Comparison of ENCODE assay signal across 7 mouse cellular contexts in genomic region chr19:6980381-6981093, GRCm38 (mm10). TPM values are rescaled to one million over a fixed set of nuclear protein-coding genes. Genes with fewer than 3 reads are reported as not detected.
A peak's percentile ranks its signal among the peaks of the same experiment; 100 is the strongest.
DNase-seq lines count a peak whose midpoint lies in the region; ATAC-seq and TF ChIP-seq lines count a peak whose summit lies in the region.

TSS of gene Fkbp2 (minus strand) at chr19:6980501.

- peak within 1 kb of the TSS; percentile 75 for H3K4me2 ChIP-seq in intestine, postnatal 0 days (replicated peaks; ENCODE audit: low read depth)
- H3K4me2 ChIP-seq in midbrain, embryonic 12.5 days (replicated peaks): peak within 1 kb of the TSS; percentile 74

- H3K27me3 ChIP-seq in embryonic facial prominence, embryonic 10.5 days (replicated peaks; ENCODE audit: low read depth, poor library complexity, severe bottlenecking): no peaks in the 10 kb centered on the region
- no peaks in the 10 kb centered on the region for H3K27me3 ChIP-seq in intestine, postnatal 0 days (replicated peaks; ENCODE audit: control insufficient read depth, insufficient read depth, low read length)
- no peaks in the 10 kb centered on the region for H3K27me3 ChIP-seq in midbrain, embryonic 12.5 days
- no peaks in the 10 kb centered on the region for H3K27me3 ChIP-seq in small intestine, adult 2 months (ENCODE audit: control insufficient read depth, insufficient read depth, low read length)

- intact Hi-C loops in left cerebral cortex, postnatal 4 days (cut with DNase I): no loop called here

- TF ChIP-seq CTCF in intestine, postnatal 0 days (IDR thresholded peaks at IDR 0.05; ENCODE audit: low read depth): no peak
- TF ChIP-seq CTCF in small intestine, adult 2 months (IDR thresholded peaks at IDR 0.05; ENCODE audit: extremely low read depth, insufficient read length, insufficient replicate concordance, low read depth, low read length): no peak

- WGBS in embryonic facial prominence, embryonic 10.5 days: 2% methylated on average over 38 of the region's 38 CpGs
- WGBS in intestine, postnatal 0 days: 1% methylated on average over 38 of the region's 38 CpGs
- 2% methylated on average over 38 of the region's 38 CpGs for WGBS in midbrain, embryonic 12.5 days
- under 1% methylated on average over 38 of the region's 38 CpGs for WGBS in small intestine, adult 2 months

- H3K4me1 ChIP-seq in embryonic facial prominence, embryonic 10.5 days: peaks cover 52% of the 10 kb centered on the region
- no peaks in the 10 kb centered on the region for H3K4me1 ChIP-seq in intestine, postnatal 0 days (replicated peaks; ENCODE audit: control insufficient read depth, insufficient read depth, low read length)
- H3K4me1 ChIP-seq in midbrain, embryonic 12.5 days: peaks cover 46% of the 10 kb centered on the region
- peaks cover 15% of the 10 kb centered on the region for H3K4me1 ChIP-seq in small intestine, adult 2 months (ENCODE audit: control insufficient read depth, insufficient read depth, insufficient read length, low read length)

- H3K4me3 ChIP-seq in embryonic facial prominence, embryonic 10.5 days: peak within 1 kb of the TSS; percentile 92
- H3K4me3 ChIP-seq in intestine, postnatal 0 days (ENCODE audit: low read depth, low read length): peak within 1 kb of the TSS; percentile 72
- peak within 1 kb of the TSS; percentile 74 for H3K4me3 ChIP-seq in midbrain, embryonic 12.5 days
- peak within 1 kb of the TSS; percentile 67 for H3K4me3 ChIP-seq in small intestine, adult 2 months (ENCODE audit: low read depth, low read length)

- peak; percentile 81 for ATAC-seq in intestine, postnatal 0 days
- peak; percentile 87 for ATAC-seq in midbrain, embryonic 12.5 days (ENCODE audit: low FRiP score, low read depth)

- peak within 1 kb of the TSS; percentile 71 for H3K9ac ChIP-seq in intestine, postnatal 0 days (ENCODE audit: low read depth, low read length)
- peak within 1 kb of the TSS; percentile 69 for H3K9ac ChIP-seq in midbrain, embryonic 12.5 days (replicated peaks)

- DNase-seq in adrenal gland, postnatal 10 days: peak; percentile 98
- peak; percentile 98 for DNase-seq in embryonic facial prominence, embryonic 10.5 days (ENCODE audit: low spot score)
- peak; percentile 80 for DNase-seq in gonadal fat pad, adult 2 months (ENCODE audit: low read depth)
- DNase-seq in left cerebral cortex, postnatal 4 days: peak; percentile 99

- H3K36me3 ChIP-seq in embryonic facial prominence, embryonic 10.5 days (replicated peaks): peaks cover 71% of the 10 kb centered on the region
- H3K36me3 ChIP-seq in intestine, postnatal 0 days (ENCODE audit: control insufficient read depth, insufficient read depth): peaks cover 14% of the 10 kb centered on the region; the same call in 1 of the 2 replicates
- peaks cover 46% of the 10 kb centered on the region for H3K36me3 ChIP-seq in midbrain, embryonic 12.5 days
- peaks cover 11% of the 10 kb centered on the region for H3K36me3 ChIP-seq in small intestine, adult 2 months (ENCODE audit: control insufficient read depth, insufficient read depth, low read length)

- peak within 1 kb of the TSS; percentile 98 for H3K27ac ChIP-seq in embryonic facial prominence, embryonic 10.5 days (replicated peaks)
- H3K27ac ChIP-seq in intestine, postnatal 0 days (ENCODE audit: low read depth, low read length): peak within 1 kb of the TSS; percentile 90
- H3K27ac ChIP-seq in midbrain, embryonic 12.5 days (replicated peaks): peak within 1 kb of the TSS; percentile 95
- peak within 1 kb of the TSS; percentile 85 for H3K27ac ChIP-seq in small intestine, adult 2 months (ENCODE audit: insufficient read depth, low read depth, low read length)

- no peaks in the 10 kb centered on the region for H3K9me3 ChIP-seq in embryonic facial prominence, embryonic 10.5 days
- no peaks in the 10 kb centered on the region for H3K9me3 ChIP-seq in intestine, postnatal 0 days (ENCODE audit: control insufficient read depth)
- H3K9me3 ChIP-seq in midbrain, embryonic 12.5 days: no peaks in the 10 kb centered on the region

- peak; percentile 96 for TF ChIP-seq POLR2A in small intestine, adult 2 months (IDR thresholded peaks at IDR 0.05; ENCODE audit: low read depth, low read length)

RNA-seq across cellular contexts. Expression of gene Fkbp2, which starts in this region (rescaled TPM):
- 10 to 100 TPM; 70.7 to 71.4 TPM for total RNA-seq in adrenal gland, postnatal 10 days (2021)
- polyA plus RNA-seq in embryonic facial prominence, embryonic 10.5 days (2016; fragmentation: Nextera tagmentation; extraction: Ambion mirVana): 100.0 and 101 TPM in 2 replicates
- polyA plus RNA-seq in gonadal fat pad, adult 2 months (2012; rRNA removed): 80.5 and 126 TPM in 2 replicates
- 135 and 142 TPM in 2 replicates for polyA plus RNA-seq in intestine, postnatal 0 days (2015; fragmentation: Nextera tagmentation; extraction: Ambion mirVana)
- 10 to 100 TPM; 43.7 to 44.4 TPM for total RNA-seq in left cerebral cortex, postnatal 4 days (2021)
- polyA plus RNA-seq in midbrain, embryonic 12.5 days (2016; fragmentation: Nextera tagmentation; extraction: Ambion mirVana): 80.3 and 83.9 TPM in 2 replicates
- 23.0 and 47.9 TPM in 2 replicates for polyA plus RNA-seq in small intestine, adult 2 months (2012; rRNA removed)

Comparison
In these comparisons a context has a peak if more than half of its experiments do, and no peak if none do; other contexts are left out.
1. Peak in every context shown above with its lines: DNase-seq, ATAC-seq, H3K4me3 ChIP-seq and H3K27ac ChIP-seq.